Mouse (Mus musculus): ENCODE measurements around the gene Tgfbr2. TPM values are rescaled to one million over a fixed set of nuclear protein-coding genes. Genes with fewer than 3 reads are reported as not detected.

The Tgfbr2 gene
- polyA plus RNA-seq, 1 experiment, result not detected

DNA sequence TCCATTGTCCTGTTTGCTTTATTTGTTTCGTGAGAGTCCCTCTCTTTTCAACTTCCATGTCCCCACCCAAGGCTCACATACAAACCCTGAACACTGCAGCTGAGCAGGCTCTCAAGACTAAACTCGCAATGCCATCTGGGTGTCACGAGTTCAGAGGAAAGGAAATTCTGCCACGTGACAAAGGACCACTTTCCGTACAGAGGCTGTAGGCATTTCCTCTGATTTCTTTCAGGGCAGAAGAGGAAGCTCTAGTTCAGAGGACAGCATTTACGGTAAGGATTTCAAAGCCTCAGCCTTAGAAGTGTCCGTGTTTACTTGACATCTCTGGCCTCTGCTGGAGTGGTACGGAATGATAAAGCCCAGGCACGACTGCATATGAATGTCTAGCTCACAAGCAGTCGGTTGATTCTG, 29.9 kb downstream of the Tgfbr2 start:
- TF ChIP-seq GATA1 (IDR thresholded peaks at IDR 0.05; ENCODE audit: low read length), result no peak

DNA sequence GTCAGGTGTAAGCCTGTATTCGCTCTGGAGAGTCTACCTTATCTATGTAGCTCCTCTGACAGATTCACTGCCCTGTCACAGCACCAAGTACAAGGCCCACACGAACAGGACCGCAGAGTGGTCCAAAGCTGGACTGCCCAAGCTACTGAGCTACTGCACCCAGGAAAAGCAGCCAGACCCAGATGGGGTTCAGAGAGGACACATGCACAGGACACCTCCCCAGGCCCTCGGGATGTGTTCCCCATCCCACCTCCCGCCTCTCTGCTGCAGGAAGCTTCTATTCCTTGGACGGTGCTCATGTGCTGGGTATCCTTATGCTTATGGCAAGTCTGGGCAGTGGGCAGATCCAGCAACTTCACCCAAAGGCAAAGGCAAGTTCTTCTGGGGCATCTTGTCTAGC, 34.7 kb downstream of the Tgfbr2 start:
- no peak for TF ChIP-seq GATA1 (IDR thresholded peaks at IDR 0.05; ENCODE audit: low read length)

DNA sequence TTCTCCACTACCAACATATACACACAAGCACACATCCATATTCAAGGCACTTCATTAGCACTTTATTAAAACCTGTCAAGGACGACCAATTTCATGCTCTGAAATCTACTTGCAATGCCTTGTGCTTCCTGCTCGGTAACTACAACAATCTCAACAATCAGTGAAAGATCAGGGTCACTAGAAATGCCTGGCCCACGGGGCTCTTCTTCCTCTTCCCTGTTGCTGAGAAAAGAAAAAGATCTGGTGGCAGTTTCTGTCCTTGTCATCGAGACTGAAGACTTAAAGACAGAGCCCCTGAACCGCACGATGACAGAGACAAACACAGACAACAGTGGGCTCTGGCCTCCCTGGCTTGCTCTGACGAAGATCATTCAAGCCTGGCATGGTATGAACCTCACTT, 35.6 kb downstream of the Tgfbr2 start:
- TF ChIP-seq GATA1 (IDR thresholded peaks at IDR 0.05; ENCODE audit: low read length), result no peak

DNA sequence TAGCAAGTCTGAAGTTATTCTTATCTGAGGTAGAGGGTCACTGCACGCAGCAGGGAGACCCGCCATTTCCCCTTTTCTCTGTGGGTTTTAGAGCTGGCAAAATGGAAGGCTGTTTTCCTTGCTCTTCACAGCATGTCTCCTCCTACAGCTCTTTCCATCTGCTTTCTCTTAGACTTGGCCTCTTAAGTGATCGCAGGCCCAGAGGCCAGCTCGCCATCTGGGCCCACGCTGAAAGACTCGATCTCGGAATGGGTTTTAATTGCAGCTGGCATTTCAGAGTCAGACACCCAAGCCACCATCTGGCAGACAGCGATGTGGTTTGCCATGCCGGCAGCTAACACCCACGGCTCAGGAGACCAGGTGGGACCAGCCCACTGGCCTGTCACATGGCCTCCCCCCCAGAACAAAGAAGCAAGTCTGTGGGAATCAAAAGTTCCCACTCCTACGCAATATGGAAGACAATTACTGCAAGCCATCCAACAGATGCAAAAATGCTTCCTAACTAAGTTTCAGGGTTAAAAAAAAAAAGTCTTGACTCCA, 36.5 kb downstream of the Tgfbr2 start:
- no peak for TF ChIP-seq GATA1 (IDR thresholded peaks at IDR 0.05; ENCODE audit: low read length)

DNA sequence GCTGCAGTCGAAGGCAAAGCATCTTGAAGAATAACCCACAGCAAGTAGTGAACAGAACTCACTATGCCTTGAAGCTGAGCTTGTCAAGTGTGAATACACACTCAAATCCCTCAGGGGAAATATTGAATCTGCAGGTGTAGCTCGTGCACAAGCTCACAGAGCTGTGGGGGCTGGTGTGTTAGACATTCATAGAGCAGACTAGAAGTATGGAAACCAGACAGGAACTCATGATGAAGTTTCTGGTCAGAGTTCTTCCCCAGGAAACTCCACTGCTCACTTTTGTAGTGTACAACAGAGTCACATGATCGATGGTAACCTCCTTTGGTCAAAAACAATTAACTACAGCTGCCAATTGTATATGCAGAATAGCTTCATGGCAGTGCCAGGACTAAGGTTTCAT, 37.5 kb downstream of the Tgfbr2 start:
- no peak for TF ChIP-seq GATA1 (IDR thresholded peaks at IDR 0.05; ENCODE audit: low read length)

DNA sequence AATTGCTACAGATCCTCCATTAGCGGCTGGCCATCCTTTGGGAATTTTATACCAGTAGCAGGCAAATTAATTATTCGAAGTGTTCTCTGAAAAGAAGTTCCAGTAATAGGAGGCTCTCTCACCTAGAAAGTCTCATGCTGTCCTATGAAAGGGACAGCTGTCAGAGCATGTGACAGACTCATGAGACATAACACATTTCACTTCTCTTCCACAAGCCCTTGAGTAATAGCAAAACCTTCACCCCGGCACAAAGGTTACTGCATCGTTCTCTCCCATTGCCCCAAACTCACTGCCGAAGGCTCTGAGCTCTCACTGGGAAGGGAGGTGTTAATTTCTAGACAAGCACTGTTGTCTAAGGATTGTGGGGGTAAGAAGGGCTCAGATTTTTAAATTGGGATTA, 38.3 kb downstream of the Tgfbr2 start:
- no peak for TF ChIP-seq GATA1 (IDR thresholded peaks at IDR 0.05; ENCODE audit: low read length)

DNA sequence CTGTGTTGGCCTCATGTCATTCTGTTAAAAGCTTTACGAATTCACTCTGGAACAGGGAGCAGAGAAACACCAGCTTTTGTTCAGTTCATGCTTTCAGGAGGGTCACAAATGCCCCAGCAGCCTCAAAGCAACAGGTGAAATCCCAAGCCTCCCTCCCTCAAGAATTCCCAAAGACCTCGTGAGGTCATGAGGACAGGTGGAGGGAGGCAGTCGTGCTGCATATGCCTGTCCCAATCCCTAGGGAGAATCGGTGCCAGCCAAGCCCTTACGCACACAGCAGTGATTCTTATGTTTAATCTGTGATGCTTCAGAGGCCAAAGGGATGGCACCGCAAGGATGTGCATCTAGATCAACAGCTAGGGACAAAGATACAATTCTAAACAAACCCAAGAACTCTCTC, 39.0 kb downstream of the Tgfbr2 start:
- no peak for TF ChIP-seq GATA1 (IDR thresholded peaks at IDR 0.05; ENCODE audit: low read length)

DNA sequence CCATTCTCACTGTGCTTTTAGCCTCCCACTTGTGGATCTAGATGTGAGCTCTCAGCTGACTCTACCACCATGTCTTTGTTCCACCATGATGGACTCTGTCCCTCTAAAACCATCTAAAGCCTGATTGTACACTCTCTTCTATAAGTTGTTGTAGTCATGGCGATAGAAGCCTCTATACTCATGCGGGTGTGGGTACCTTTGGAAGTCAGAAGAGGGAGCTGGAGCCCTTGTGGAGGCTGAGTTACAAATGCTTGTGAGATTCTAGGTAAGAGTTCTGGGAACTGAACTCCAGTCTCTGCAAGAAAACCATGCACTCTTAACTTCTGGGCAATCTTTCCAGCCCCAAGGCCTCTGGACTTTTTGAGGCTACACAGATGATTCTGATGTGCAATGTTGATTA, 40.7 kb downstream of the Tgfbr2 start:
- TF ChIP-seq GATA1 (IDR thresholded peaks at IDR 0.05; ENCODE audit: low read length), result no peak

DNA sequence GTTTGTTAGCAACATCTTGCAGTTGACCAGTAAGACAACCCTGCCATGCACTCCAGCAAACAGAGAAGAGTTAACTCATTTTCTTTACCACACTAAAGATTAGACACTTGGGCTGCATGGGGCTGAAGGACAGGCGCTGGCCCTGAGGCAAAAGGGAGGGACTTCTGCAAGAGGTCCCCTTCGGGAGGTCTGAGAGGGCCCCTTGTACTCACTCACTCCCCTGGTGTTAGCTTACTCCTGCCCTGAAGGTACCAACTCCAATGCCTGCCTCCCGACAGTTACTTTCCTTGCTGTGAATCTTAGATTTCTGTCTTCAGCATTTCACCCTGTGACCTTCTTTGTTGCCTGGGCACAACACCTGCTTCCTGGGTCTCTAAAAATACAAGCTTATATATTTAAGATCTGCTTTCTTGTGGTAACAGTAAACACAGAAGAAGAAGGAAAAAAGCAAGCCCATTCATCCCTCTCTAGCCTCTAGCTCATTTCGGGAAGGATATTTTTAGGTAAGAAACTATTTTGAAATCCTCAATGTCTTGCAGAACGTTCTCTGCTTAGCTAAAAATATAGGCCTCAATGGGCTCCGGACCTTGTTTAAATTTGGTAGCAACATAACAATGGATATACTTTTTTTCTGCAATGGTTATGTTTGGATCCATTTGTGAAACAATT, 41.7 kb downstream of the Tgfbr2 start:
- no peak for TF ChIP-seq GATA1 (IDR thresholded peaks at IDR 0.05; ENCODE audit: low read length)

DNA sequence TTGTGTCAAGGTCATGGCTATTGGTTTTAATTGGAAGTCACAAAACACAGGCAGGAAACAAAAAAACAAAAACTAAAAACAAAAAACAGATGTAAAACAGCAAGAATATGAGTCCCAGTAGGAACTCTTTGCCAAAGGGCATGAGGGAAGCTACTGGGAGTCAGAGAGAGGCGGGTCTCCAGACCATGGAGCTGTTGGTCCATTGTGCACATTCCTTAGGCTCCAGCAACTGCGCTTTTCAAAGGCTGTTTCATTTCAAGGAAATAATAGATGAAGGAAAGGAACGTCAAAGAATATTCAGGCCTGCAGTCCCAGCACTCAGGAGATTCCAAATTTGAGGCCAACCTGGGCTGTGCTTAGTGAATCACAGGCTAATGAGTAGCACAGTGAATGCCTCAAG, 46.3 kb downstream of the Tgfbr2 start:
- TF ChIP-seq GATA1 (IDR thresholded peaks at IDR 0.05; ENCODE audit: low read length), result no peak

DNA sequence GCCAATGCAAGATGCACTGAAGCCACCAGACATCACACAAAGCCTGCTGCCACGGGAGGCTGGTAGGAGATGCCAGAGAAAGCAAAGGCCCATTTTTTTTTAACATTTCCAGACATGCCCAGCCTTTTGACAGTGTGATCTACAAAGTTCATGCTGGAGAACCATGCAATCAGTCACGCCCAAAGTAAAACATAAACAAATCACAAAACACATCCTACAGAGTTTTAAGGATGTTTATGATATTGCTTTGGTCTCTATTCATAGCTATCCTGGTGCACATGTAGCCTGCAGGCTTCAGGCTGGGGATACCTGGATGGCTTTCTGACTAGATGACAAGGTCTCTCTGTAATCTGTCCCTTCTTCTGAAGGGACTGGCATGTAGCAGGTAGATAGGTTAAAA, 46.8 kb downstream of the Tgfbr2 start:
- no peak for TF ChIP-seq GATA1 (IDR thresholded peaks at IDR 0.05; ENCODE audit: low read length)

DNA sequence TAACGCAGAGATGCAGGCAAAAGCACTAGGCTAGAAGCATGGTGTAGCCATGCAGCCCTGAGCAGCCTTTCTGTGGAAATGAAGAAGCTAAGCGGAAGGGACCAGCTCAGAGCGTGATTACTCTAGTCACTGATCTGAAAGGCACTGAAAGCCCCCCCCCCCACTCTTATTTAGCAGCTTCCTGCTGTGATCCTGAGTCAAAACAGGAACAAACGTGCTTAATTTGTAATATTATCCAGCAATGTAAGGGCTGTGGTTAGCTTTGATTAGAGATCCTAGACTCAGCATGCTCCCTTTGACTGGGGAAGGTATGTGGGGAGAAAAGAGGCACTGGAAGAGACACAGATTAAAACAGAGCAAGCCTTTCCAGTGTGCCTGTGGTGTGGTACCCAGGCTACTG, 48.7 kb downstream of the Tgfbr2 start:
- no peak for TF ChIP-seq GATA1 (IDR thresholded peaks at IDR 0.05; ENCODE audit: low read length)

DNA sequence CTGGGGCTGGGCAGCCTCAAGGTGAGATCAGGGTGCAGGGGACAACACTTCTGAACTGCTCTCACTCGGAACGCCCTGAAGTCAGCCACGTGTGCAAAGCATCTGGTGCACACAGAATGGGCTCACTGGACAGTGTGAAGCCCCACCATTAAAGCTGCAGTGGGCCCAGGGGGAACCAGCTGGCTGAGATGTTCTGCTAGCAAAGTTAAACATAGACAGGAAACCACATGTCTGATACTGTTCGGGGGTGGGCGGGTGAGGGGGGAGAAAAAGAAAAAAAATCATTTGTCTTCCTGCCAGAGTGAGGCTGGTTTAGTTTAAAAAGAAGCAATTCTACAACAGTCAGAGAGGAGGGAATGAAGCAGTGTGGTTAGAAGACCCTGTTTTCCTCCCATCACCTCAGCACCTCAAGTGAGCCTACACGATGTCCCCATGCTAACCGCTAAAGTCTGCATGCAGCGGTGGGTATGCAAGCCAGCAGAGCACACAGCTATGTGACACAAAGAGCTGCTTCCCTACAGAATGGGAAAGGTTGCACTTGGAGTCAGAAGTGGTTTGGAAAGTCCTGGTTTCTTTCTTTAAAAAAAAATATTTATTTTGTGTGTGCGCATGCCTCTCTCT, 52.1 kb downstream of the Tgfbr2 start:
- TF ChIP-seq GATA1 (IDR thresholded peaks at IDR 0.05; ENCODE audit: low read length), result no peak

DNA sequence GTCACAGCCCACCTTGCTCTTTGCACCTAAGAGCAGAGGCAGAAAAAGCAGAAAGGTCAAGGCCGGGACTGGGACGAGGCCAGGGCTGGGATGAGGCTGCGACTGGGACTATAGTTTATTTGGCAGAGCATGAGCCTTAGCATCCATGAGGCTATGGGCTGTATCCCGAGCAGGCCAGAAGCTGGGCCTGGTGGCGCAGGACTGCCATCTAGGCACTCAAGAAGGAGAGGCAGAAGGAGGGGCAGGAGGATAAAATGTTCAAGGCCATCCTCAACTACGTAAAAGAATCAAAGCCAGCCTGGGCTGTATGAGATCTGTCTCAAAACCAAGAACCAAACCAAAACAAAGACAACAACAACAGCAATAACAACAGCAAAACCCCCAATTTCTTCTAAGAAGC, 52.6 kb downstream of the Tgfbr2 start:
- no peak for TF ChIP-seq GATA1 (IDR thresholded peaks at IDR 0.05; ENCODE audit: low read length)

DNA sequence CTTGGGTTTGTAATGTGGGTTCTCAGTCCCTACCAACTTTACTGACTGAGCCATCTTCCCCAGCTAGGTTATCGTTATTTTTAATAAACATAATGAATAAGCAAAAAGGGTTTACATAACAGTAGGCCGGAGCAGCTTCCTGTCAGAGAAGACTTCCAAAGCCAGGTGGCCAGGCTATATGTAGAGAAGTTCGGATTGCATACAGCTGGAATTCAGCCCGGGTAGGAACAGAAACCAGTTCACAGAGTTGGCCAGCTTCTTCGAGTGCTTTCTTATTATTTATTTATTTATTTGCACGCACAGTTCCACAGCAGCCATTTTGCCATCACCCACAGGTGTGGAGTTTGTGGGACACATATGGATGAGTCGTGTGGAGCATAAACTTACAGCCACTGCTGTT, 53.7 kb downstream of the Tgfbr2 start:
- no peak for TF ChIP-seq GATA1 (IDR thresholded peaks at IDR 0.05; ENCODE audit: low read length)

DNA sequence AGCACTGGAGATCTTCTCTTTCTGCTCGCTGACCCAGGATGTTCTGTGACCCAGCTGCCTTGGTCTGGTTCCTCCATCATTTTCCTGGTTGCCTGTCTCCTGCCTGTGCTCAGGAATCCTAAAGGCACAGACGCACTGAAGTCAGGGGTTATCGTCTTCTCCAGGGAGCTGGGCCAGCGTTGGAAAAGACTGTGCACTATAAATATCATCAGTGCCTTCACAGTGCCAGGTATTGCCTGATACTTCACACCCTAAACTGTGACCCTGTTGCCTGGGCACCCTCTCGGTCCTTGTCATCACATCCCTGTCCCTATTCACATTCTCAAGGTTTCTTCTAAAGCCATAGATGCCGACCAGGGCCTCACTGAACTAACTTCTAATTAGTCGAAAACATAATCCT, 55.2 kb downstream of the Tgfbr2 start:
- no peak for TF ChIP-seq GATA1 (IDR thresholded peaks at IDR 0.05; ENCODE audit: low read length)

DNA sequence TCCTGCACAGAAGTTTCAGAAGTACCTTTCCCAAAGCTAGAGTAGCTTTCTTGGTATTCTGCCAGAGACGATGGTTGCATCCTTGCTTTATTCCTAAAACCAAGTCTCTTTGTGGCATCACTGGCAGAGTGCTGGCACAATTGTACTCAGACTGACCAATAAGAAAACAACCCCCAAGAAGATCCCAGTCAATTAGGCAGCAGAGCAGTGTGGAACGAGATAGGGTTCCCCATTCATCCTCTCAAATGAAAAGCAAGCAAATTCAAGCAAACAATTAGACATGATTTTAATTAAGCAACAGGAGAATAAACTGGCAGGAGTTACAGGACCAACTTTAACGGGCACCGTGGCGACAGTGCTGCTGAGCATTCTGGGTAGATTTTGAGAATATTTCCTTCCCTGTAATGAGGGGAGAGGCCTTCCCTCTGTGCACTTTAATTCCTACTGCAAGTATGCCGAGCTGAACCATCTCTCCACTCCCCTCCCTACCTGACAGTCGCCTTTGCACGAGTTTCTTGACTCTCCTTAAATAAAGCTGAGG, 56.8 kb downstream of the Tgfbr2 start:
- TF ChIP-seq GATA1 (IDR thresholded peaks at IDR 0.05; ENCODE audit: low read length), result no peak

Measured in G1E-ER4 (cell line).